Mouse (Mus musculus) ES-E14 (cell line): Measurements from ENCODE around the gene Polg. TPM values are rescaled to one million over a fixed set of nuclear protein-coding genes. Genes with fewer than 3 reads are reported as not detected.

Experiments used
- DNase-seq: peaks from one replicate; pipeline ENCODE4 v3.0.0-alpha.2; 2013; ENCODE audit warnings: low read depth, low spot score
- H3K27ac ChIP-seq: 2 replicates; pipeline ENCODE4 v1.5.1; 2012; ENCODE audit warnings: low read depth, mild to moderate bottlenecking, low read length, moderate library complexity, mixed read lengths; ENCODE audit not compliant: poor library complexity, insufficient read depth, severe bottlenecking
- H3K36me3 ChIP-seq: 2 replicates; pipeline ENCODE4 v1.6.1; 2012; ENCODE audit warnings: mild to moderate bottlenecking, low read length, moderate library complexity, mixed read lengths; ENCODE audit not compliant: control insufficient read depth, poor library complexity, insufficient read depth, severe bottlenecking
- H3K4me1 ChIP-seq, 2 experiments: fragments of 150-350 bp in 1 of 2; sonication (generic) in 1 of 2; 2 replicates each; pipeline ENCODE4 v1.6.1; 2012; ENCODE audit warnings: low read length in 2 of 2, mild to moderate bottlenecking in 1 of 2, mixed read lengths in 1 of 2; ENCODE audit not compliant: control insufficient read depth in 2 of 2, insufficient read depth in 2 of 2, poor library complexity in 1 of 2
- H3K4me3 ChIP-seq, 2 experiments: fragments of 150-350 bp in 1 of 2; sonication (generic) in 1 of 2; 2 replicates each; pipeline ENCODE4 v1.5.1; 2012; ENCODE audit warnings: low read length in 2 of 2, low read depth in 1 of 2, mild to moderate bottlenecking in 1 of 2, mixed read lengths in 1 of 2; ENCODE audit not compliant: insufficient read depth in 1 of 2, poor library complexity in 1 of 2, severe bottlenecking in 1 of 2
- H3K9ac ChIP-seq: 2 replicates; pipeline ENCODE4 v1.6.1; 2012; ENCODE audit warnings: low read depth, mild to moderate bottlenecking, low read length, mixed read lengths; ENCODE audit not compliant: poor library complexity, insufficient read depth, severe bottlenecking
- H3K9me3 ChIP-seq: fragments of 150-350 bp; sonication (generic); 2 replicates; pipeline ENCODE4 v1.6.1; 2012; ENCODE audit warnings: low read depth, mild to moderate bottlenecking, low read length; ENCODE audit not compliant: control insufficient read depth, insufficient read depth
- CHD2 ChIP-seq: IDR thresholded peaks from 2 replicates; pipeline ENCODE4 v1.6.1; 2014; ENCODE audit warnings: mild to moderate bottlenecking, low read depth, low read length, inconsistent platforms
- HCFC1 ChIP-seq: IDR thresholded peaks from 2 replicates; pipeline ENCODE4 v1.6.1; 2012; ENCODE audit warnings: low read length, inconsistent platforms, borderline replicate concordance; ENCODE audit not compliant: insufficient read depth
- MAFK ChIP-seq: IDR thresholded peaks from 2 replicates; pipeline ENCODE4 v1.6.1; 2014; ENCODE audit warnings: mild to moderate bottlenecking, low read depth, low read length, inconsistent platforms; ENCODE audit not compliant: insufficient read depth
- ZC3H11A ChIP-seq: IDR thresholded peaks from 2 replicates; pipeline ENCODE4 v1.6.1; 2012; ENCODE audit warnings: low read depth, mild to moderate bottlenecking, inconsistent platforms, low read length, borderline replicate concordance
- ZNF384 ChIP-seq: IDR thresholded peaks from 2 replicates; pipeline ENCODE4 v1.6.1; 2012; ENCODE audit warnings: low read depth, low read length, inconsistent platforms
- in situ Hi-C, 2 experiments: fragments of 600-800 bp; cut with MboI; formaldehyde crosslinking; loops; one replicate each; pipeline ENCODE4 v1.15.1; 2025; ENCODE audit warnings: low sequenced_read_pairs in 2 of 2, inconsistent platforms in 1 of 2; ENCODE audit not compliant: unreplicated experiment in 2 of 2
- total RNA-seq: library from RNA; depleted of rRNA; stranded (reverse); fragments of 300-350 nt; gene quantifications from 2 replicates; pipeline ENCODE4 v1.2.3, GENCODE M21; 2012

Polg gene
- total RNA-seq, 1 experiment: 163 TPM

GRCm38 (mm10) chr7:79465461-79466044 is 609 bp downstream of the Polg start:
- Histone ChIP-seq H3K27ac (0 out of 2 replicates have a peak overlapping the region, but pooled peaks have one; percentile 6), H3K9ac (peak overlapping the region; percentile 84), H3K36me3 (peaks cover 33% of the 10 kb centered on the region), H3K4me3 (peak overlapping the region; percentile 75 to 90), H3K9me3 (no peaks in the 10 kb centered on the region), H3K4me1 (peaks cover 2 to 16% of the 10 kb centered on the region in 2 experiments; a peak in 3 of 4 replicates)
- in situ Hi-C loops: no loop called here
- DNase-seq: no peak
- TF ChIP-seq HCFC1 (no peak), ZNF384 (no peak), CHD2 (no peak), MAFK (no peak), ZC3H11A (no peak)

- TF ChIP-seq CHD2 (no peak), ZNF384 (no peak), HCFC1 (no peak), ZC3H11A (no peak), MAFK (no peak)
- Histone ChIP-seq H3K4me1 (peaks cover 2 to 16% of the 10 kb centered on the region in 2 experiments; a peak in 3 of 4 replicates), H3K9me3 (no peaks in the 10 kb centered on the region), H3K27ac (no peak overlapping the region), H3K4me3 (peak overlapping the region; percentile 75 to 90), H3K9ac (peak overlapping the region; percentile 84), H3K36me3 (peaks cover 39% of the 10 kb centered on the region)
- in situ Hi-C loops: no loop called here
- no peak for DNase-seq
Observed at GRCm38 (mm10) chr7:79464776-79465420, 1.3 kb downstream of the Polg start.

DNA sequence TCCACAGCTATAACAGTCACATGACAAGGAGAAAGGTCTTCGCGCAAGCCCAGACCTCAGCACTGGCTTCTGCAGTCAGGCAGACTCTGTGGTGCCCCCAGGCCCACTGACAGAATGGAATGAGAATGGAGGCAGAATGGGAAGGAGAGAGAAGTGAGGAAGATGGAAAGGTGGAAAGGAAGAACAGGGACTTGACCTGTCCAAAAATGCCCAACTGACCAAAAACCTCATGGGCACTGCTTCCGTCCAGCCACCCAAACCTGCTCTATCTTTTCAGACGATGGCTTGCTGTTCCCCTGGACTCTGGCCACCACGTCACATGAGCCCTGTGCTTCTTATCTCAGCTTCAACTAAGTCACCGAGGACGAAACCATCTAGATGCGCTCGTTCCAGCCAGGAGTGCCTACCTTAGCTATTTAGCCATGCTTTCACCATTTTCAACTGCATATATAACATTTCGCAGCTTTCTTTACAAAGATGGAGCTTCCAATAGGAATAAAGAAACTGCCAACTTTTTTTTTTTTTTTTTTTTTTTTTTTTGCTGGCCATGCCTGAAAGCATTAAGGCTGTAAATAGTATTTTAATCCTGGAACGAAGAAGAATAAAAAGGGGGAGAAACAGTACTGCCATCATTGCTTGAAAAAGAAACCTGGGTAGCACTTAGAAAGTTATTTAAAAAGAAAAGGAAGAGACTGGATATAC is 2.6 kb downstream of the Polg start:
- Histone ChIP-seq H3K9ac (0 out of 2 replicates have a peak overlapping the region, but pooled peaks have one; percentile 7), H3K4me3 (0 out of 4 replicates have a peak overlapping the region, but pooled peaks of 1 of the 2 experiments have one; percentile 90), H3K4me1 (peaks cover 2 to 9% of the 10 kb centered on the region in 2 experiments; a peak in 3 of 4 replicates), H3K27ac (no peak overlapping the region), H3K36me3 (peaks cover 53% of the 10 kb centered on the region), H3K9me3 (no peaks in the 10 kb centered on the region)
- no peak for TF ChIP-seq MAFK
- TF ChIP-seq ZNF384: peak; percentile 53; the same call in 1 of the 2 replicates
- TF ChIP-seq CHD2: no peak
- no peak for TF ChIP-seq ZC3H11A
- in situ Hi-C loops: no loop called here
- no peak for DNase-seq

DNA sequence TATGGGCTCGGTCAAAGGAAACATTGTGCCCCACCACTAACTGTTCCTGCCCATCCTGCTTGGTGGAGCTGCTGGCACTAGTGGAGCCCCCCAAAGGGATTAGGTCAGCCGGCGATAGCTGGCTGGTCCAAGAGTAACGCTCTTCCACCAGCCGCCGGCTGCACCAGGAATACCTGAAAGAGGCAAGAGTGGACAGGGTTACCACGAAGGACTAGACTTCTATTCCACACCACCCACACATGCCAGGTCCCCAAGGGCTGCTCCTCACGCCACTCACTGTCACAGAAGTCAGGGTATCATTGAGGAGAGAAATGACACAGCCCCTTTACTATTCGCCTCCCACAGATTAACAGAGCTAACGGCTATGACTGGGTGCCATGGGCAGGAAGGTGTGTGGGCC is 4.4 kb downstream of the Polg start:
- Histone ChIP-seq H3K4me3 (no peak overlapping the region), H3K27ac (no peak overlapping the region), H3K9me3 (no peaks in the 10 kb centered on the region), H3K4me1 (peaks cover 0 to 2% of the 10 kb centered on the region in 2 experiments; a peak in 2 of 4 replicates), H3K36me3 (peaks cover 68% of the 10 kb centered on the region), H3K9ac (no peak overlapping the region)
- TF ChIP-seq HCFC1: no peak
- TF ChIP-seq ZNF384: no peak
- TF ChIP-seq MAFK: no peak
- no peak for TF ChIP-seq CHD2
- no peak for TF ChIP-seq ZC3H11A
- no peak for DNase-seq
- in situ Hi-C loops: no loop called here
